In genomic region chr16:33739802-33740201, GRCm38 (mm10) we compare ENCODE assay signal across 8 mouse cellular contexts. TPM values are rescaled to one million over a fixed set of nuclear protein-coding genes. Genes with fewer than 3 reads are reported as not detected.
DNase-seq lines count a peak whose midpoint lies in the region; ATAC-seq lines count a peak whose summit lies in the region.

No protein-coding gene starts in this region.

- H3K27ac ChIP-seq in midbrain, embryonic 14.5 days (replicated peaks; ENCODE audit: low read depth, low read length) = no peak overlapping the region

- H3K4me3 ChIP-seq in midbrain, embryonic 14.5 days (replicated peaks; ENCODE audit: low read depth, low read length) = no peak overlapping the region

- intact Hi-C loops in left cerebral cortex, postnatal 14 days (cut with DNase I) = loop anchor here (5.0 kb wide), 2 partner anchors 178 to 433 kb away; no protein-coding TSS in a partner anchor

- no peak overlapping the region for H3K4me2 ChIP-seq in midbrain, embryonic 14.5 days (ENCODE audit: low read length)

- no peaks in the 10 kb centered on the region for H3K27me3 ChIP-seq in midbrain, embryonic 14.5 days (ENCODE audit: control insufficient read depth, insufficient read depth, low read length)

- peaks cover 27% of the 10 kb centered on the region for H3K4me1 ChIP-seq in midbrain, embryonic 14.5 days (ENCODE audit: control insufficient read depth, insufficient read depth, low read length)

- DNase-seq in spleen, adult 18-20 months = peak; percentile 48 to 51
- DNase-seq in spleen, adult 12 weeks (ENCODE audit: low spot score) = no peak
- peak; percentile 92 for DNase-seq in cerebellum, adult 9-11 months
- peak; percentile 63 to 66 for DNase-seq in frontal cortex, postnatal 10 days (ENCODE audit: low spot score in 2 of 2)
- peak; percentile 76 to 84 for DNase-seq in left cerebral cortex, postnatal 14 days (ENCODE audit: low spot score in 2 of 2)
- peak; percentile 81 for DNase-seq in midbrain, embryonic 14.5 days
- DNase-seq in spleen, postnatal 4 days (ENCODE audit: low spot score in 2 of 2) = peak; percentile 42 to 71

- ATAC-seq in inflammation-experienced regulatory T-cells, adult 6 months = peak; percentile 71
- ATAC-seq in midbrain, embryonic 14.5 days (ENCODE audit: low FRiP score, low TSS enrichment) = no peak

- WGBS in midbrain, embryonic 14.5 days = 49% methylated on average over 3 of the region's 3 CpGs

- H3K9me3 ChIP-seq in midbrain, embryonic 14.5 days (ENCODE audit: control insufficient read depth, low read length) = no peaks in the 10 kb centered on the region

- H3K36me3 ChIP-seq in midbrain, embryonic 14.5 days (ENCODE audit: control insufficient read depth, insufficient read depth, low read length) = no peaks in the 10 kb centered on the region

- H3K9ac ChIP-seq in midbrain, embryonic 14.5 days (replicated peaks; ENCODE audit: low read length) = no peak overlapping the region

RNA-seq across cellular contexts. Expression of gene Muc13, which starts 54.0 kb away (rescaled TPM):
- under 1 TPM in 1 of 3 experiments, not detected in 2; 0.78 TPM for polyA plus RNA-seq in inflammation-experienced regulatory T-cells, adult 6 months (2017; shearing (Covaris generic))
- total RNA-seq in left cerebral cortex, postnatal 14 days (2021) = not detected
- not detected in 2 replicates for polyA plus RNA-seq in midbrain, embryonic 14.5 days (2014; fragmentation: Nextera tagmentation; extraction: Ambion mirVana)

RNA-seq across cellular contexts. Expression of gene Heg1, which starts 55.6 kb away (rescaled TPM):
- 10 to 100 TPM; 28.3 to 33.9 (median 29.1) TPM for polyA plus RNA-seq in inflammation-experienced regulatory T-cells, adult 6 months (2017; shearing (Covaris generic))
- 10 to 100 TPM; 37.6 to 37.7 TPM for total RNA-seq in left cerebral cortex, postnatal 14 days (2021)
- polyA plus RNA-seq in midbrain, embryonic 14.5 days (2014; fragmentation: Nextera tagmentation; extraction: Ambion mirVana) = 8.9 and 15.9 TPM in 2 replicates
